Mouse (Mus musculus) kidney, embryonic 14.5 days (tissue): ENCODE measurements around the gene Prss40. TPM values are rescaled to one million over a fixed set of nuclear protein-coding genes. Genes with fewer than 3 reads are reported as not detected.

Source experiments
- ATAC-seq: fragments of 200-750 bp; cut with Nextera tagmentation; 2 replicates; pipeline ENCODE4 v1.8.0; 2017; ENCODE audit warnings: moderate number of reproducible peaks, mild to moderate bottlenecking, moderate TSS enrichment, moderate library complexity; ENCODE audit not compliant: low FRiP score, low TSS enrichment
- H3K27ac ChIP-seq: fragments of 300-500 bp; sonication (generic); 2 replicates; pipeline ENCODE4 v1.5.1; 2014; ENCODE audit warnings: low read depth, mild to moderate bottlenecking, low read length, moderate library complexity, mixed read lengths
- H3K27me3 ChIP-seq: fragments of 300-500 bp; sonication (generic); 2 replicates; pipeline ENCODE4 v1.6.1; 2014; ENCODE audit warnings: mild to moderate bottlenecking, low read length; ENCODE audit not compliant: control insufficient read depth, insufficient read depth
- H3K36me3 ChIP-seq: fragments of 300-500 bp; sonication (generic); 2 replicates; pipeline ENCODE4 v1.6.1; 2014; ENCODE audit warnings: low read length, mixed read lengths; ENCODE audit not compliant: control insufficient read depth, insufficient read depth
- H3K4me1 ChIP-seq: fragments of 300-500 bp; sonication (generic); 2 replicates; pipeline ENCODE4 v1.6.1; 2014; ENCODE audit warnings: low read length, mixed read lengths; ENCODE audit not compliant: control insufficient read depth, insufficient read depth
- H3K4me2 ChIP-seq: fragments of 300-500 bp; sonication (generic); replicated peaks from 2 replicates; pipeline ENCODE4 v1.6.1; 2014; ENCODE audit warnings: low read depth, mild to moderate bottlenecking, low read length
- H3K4me3 ChIP-seq: fragments of 300-500 bp; sonication (generic); 2 replicates; pipeline ENCODE4 v1.5.1; 2014; ENCODE audit warnings: mild to moderate bottlenecking, low read length
- H3K9ac ChIP-seq: fragments of 300-500 bp; sonication (generic); 2 replicates; pipeline ENCODE4 v1.6.1; 2014; ENCODE audit warnings: low read depth, mild to moderate bottlenecking, low read length, moderate library complexity
- H3K9me3 ChIP-seq: fragments of 300-500 bp; sonication (generic); 2 replicates; pipeline ENCODE4 v1.6.1; 2016; ENCODE audit warnings: low read length; ENCODE audit not compliant: control insufficient read depth
- WGBS: fragments of 180-500 bp; shearing (Covaris S2); extraction: QIAGEN DNeasy Blood & Tissue Kit; methylation state at CpG from one replicate; pipeline ENCODE4 v1.1.7; 2014; 5-methylcytosine and 5-hydroxymethylcytosine counted together
- polyA plus RNA-seq: library from polyadenylated mRNA; unstranded; fragments of >200 nt; fragmentation: Nextera tagmentation; extraction: Ambion mirVana; gene quantifications from 2 replicates; pipeline ENCODE4 v1.2.1, GENCODE M21; 2014

Prss40 gene
- polyA plus RNA-seq, 1 experiment from 2014 or later, result not detected

DNA sequence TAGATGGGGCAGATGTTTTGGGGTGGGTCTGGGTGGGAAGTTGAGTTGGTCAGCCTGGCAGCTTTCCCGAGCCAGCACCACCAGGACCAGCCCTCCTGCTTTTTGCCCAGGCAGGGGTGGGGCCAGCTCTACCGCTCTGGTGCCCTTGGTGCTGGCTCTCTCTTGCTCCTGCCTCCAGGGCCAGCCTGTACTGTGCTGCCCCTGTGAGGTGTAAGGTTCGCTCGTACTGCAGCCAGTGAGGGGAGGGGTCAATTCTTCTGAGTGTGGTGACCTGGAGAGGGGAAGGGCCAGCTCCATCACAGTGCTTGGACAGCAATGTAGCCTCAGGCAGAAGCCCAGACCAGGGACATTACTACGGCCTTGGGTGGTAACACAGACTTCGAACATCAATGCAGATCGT lies 55.4 kb downstream of the Prss40 start:
- peak; percentile 75 for ATAC-seq

DNA sequence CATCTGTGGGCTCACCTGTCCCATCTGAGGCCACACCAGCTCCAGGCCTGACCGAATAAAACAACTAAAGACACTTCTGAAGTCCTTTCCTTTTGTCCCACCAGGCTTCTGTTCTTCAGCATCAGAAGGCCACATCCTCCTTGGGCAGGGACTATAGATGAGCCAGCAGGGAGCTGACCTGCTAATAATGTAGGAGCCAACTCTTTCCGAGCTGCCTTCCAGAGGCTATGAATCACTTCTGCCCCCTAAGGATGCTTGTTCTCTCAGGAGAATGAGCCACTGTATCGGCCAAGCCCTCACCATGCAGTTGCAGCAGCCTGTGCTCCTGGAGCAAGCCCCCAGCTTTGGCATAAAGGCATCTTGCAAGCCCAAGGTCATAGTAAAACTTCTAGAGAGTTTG lies 57.8 kb downstream of the Prss40 start:
- 57% methylated on average over 3 of the region's 3 CpGs for WGBS
- Histone ChIP-seq H3K36me3 (no peaks in the 10 kb centered on the region), H3K4me1 (no peaks in the 10 kb centered on the region), H3K9me3 (no peaks in the 10 kb centered on the region), H3K27ac (no peak overlapping the region), H3K9ac (no peak overlapping the region), H3K4me3 (no peak overlapping the region), H3K4me2 (no peak overlapping the region), H3K27me3 (no peaks in the 10 kb centered on the region)
- ATAC-seq, result no peak

More for the DNA sequence above, 55.4 kb downstream of the Prss40 start:
- Histone ChIP-seq H3K4me2 (no peak overlapping the region), H3K9ac (no peak overlapping the region), H3K4me1 (no peaks in the 10 kb centered on the region), H3K9me3 (0 out of 2 replicates have a peak, but pooled peaks cover 3% of the 10 kb centered on the region), H3K36me3 (no peaks in the 10 kb centered on the region), H3K4me3 (no peak overlapping the region), H3K27me3 (no peaks in the 10 kb centered on the region), H3K27ac (no peak overlapping the region)
- WGBS, result 54% methylated on average over 7 of the region's 7 CpGs

Other genes with a start within 250 kb of the Prss40 start
- gene Ccdc115, start 121.3 kb downstream of the Prss40 start, polyA plus RNA-seq, result 48.3 and 48.9 TPM in 2 replicates
- gene Imp4, start 121.1 kb downstream of the Prss40 start, polyA plus RNA-seq, result 89.4 and 102 TPM in 2 replicates
- 21.3 and 23.6 TPM in 2 replicates for gene Ptpn18, start 101.2 kb downstream of the Prss40 start, polyA plus RNA-seq
- gene Prss39, start 62.5 kb downstream of the Prss40 start, polyA plus RNA-seq, result not detected in 2 replicates
- not detected in 2 replicates for gene Cfc1, start 25.3 kb downstream of the Prss40 start, polyA plus RNA-seq
- gene Amer3, start 18.7 kb upstream of the Prss40 start, polyA plus RNA-seq, result not detected in 2 replicates